Mouse (Mus musculus) kidney, embryonic 16.5 days (tissue): ENCODE measurements around the gene Prdm16. TPM values are rescaled to one million over a fixed set of nuclear protein-coding genes. Genes with fewer than 3 reads are reported as not detected.

ENCODE experiments used
- ATAC-seq: fragments of 200-750 bp; cut with Nextera tagmentation; 2 replicates; pipeline ENCODE4 v1.8.0; 2017; ENCODE audit warnings: moderate TSS enrichment; ENCODE audit not compliant: low FRiP score, low TSS enrichment
- H3K27ac ChIP-seq: fragments of 300-500 bp; sonication (generic); 2 replicates; pipeline ENCODE4 v1.5.1; 2014; ENCODE audit warnings: low read length
- H3K27me3 ChIP-seq: fragments of 300-500 bp; sonication (generic); 2 replicates; pipeline ENCODE4 v1.6.1; 2014; ENCODE audit warnings: low read length, control low read depth, mixed read lengths; ENCODE audit not compliant: insufficient read depth
- H3K36me3 ChIP-seq: fragments of 300-500 bp; sonication (generic); 2 replicates; pipeline ENCODE4 v1.6.1; 2014; ENCODE audit warnings: low read length, control low read depth, mixed read lengths; ENCODE audit not compliant: insufficient read depth
- H3K4me1 ChIP-seq: fragments of 300-500 bp; sonication (generic); 2 replicates; pipeline ENCODE4 v1.6.1; 2014; ENCODE audit warnings: low read length, control low read depth, mixed read lengths; ENCODE audit not compliant: insufficient read depth
- H3K4me2 ChIP-seq: fragments of 300-500 bp; sonication (generic); replicated peaks from 2 replicates; pipeline ENCODE4 v1.6.1; 2014; ENCODE audit warnings: low read depth, low read length
- H3K4me3 ChIP-seq: fragments of 300-500 bp; sonication (generic); 2 replicates; pipeline ENCODE4 v1.5.1; 2014; ENCODE audit warnings: mild to moderate bottlenecking, low read length
- H3K9ac ChIP-seq: fragments of 300-500 bp; sonication (generic); replicated peaks from 2 replicates; pipeline ENCODE4 v1.6.1; 2014; ENCODE audit warnings: low read length
- H3K9me3 ChIP-seq: fragments of 300-500 bp; sonication (generic); 2 replicates; pipeline ENCODE4 v1.6.1; 2016; ENCODE audit warnings: low read length, control low read depth
- WGBS: fragments of 180-500 bp; shearing (Covaris S2); extraction: QIAGEN DNeasy Blood & Tissue Kit; methylation state at CpG from one replicate; pipeline ENCODE4 v1.1.7; 2014; 5-methylcytosine and 5-hydroxymethylcytosine counted together
- polyA plus RNA-seq: library from polyadenylated mRNA; unstranded; fragments of >200 nt; fragmentation: Nextera tagmentation; extraction: Ambion mirVana; gene quantifications from 2 replicates; pipeline ENCODE4 v1.2.1, GENCODE M21; 2015

Prdm16 gene
- polyA plus RNA-seq, 1 experiment from 2014 or later = 22.3 TPM

DNA sequence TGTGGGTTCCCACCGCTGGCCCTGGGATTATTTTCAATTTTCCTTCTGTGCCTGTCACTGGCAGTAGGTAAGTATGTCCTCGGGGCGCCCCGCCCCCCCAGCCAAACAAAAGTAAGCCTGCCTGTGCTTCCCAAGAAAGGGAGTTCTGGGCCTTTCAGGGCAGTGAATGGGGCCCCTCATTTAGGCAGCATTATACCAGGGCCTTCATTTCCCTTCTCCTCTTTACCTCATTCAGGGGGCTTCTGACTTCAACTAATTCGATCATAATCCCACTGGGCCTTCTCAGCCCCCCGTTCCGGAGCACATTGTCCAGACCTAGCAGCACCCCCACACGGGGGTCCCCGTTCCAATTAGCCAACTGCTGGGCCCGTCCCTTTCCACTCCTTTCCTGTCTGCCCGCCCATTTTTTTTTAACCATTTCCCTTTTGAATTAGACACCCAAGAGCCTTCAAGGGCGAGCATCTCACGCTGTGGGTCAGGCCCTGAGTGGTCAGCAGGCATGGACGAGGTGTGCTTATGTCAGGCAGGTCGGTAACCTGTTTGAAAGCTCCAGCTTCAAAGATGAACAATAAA is 124.1 kb downstream of the Prdm16 start:
- no peak for ATAC-seq
- 57% methylated on average over 15 of the region's 15 CpGs for WGBS
- no peak overlapping the region for H3K27ac ChIP-seq

DNA sequence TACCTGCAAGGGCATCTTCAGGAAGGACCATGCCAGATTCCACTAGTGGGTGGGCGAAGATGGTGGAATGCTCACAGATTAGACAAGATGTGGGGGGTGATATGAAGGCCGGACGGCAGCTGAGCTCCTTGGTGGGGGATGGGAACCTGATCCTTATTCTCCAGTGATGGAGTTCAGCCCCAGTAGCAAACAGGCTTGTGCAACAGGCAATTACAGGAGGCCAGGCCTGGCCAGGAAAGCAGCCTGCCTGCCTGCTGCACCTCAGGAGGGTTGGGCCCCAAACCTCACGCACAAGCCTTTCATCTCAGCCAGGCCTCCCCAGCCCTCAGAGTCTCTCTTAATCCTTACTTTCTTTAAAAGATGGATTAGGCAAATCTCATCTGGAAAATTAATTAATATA is 124.9 kb downstream of the Prdm16 start:
- no peaks in the 10 kb centered on the region for H3K9me3 ChIP-seq
- no peak for ATAC-seq
- peaks cover 40% of the 10 kb centered on the region for H3K27me3 ChIP-seq
- H3K36me3 ChIP-seq = no peaks in the 10 kb centered on the region
- H3K9ac ChIP-seq = no peak overlapping the region
- H3K4me2 ChIP-seq = no peak overlapping the region
- H3K27ac ChIP-seq = no peak overlapping the region
- H3K4me3 ChIP-seq = no peak overlapping the region
- WGBS = 54% methylated on average over 4 of the region's 4 CpGs
- H3K4me1 ChIP-seq = peaks cover 13% of the 10 kb centered on the region

More for the DNA sequence above, 124.1 kb downstream of the Prdm16 start:
- Histone ChIP-seq H3K4me2 (no peak overlapping the region), H3K9ac (no peak overlapping the region), H3K9me3 (no peaks in the 10 kb centered on the region), H3K4me3 (no peak overlapping the region), H3K4me1 (peaks cover 9% of the 10 kb centered on the region), H3K36me3 (no peaks in the 10 kb centered on the region), H3K27me3 (peaks cover 33% of the 10 kb centered on the region)

DNA sequence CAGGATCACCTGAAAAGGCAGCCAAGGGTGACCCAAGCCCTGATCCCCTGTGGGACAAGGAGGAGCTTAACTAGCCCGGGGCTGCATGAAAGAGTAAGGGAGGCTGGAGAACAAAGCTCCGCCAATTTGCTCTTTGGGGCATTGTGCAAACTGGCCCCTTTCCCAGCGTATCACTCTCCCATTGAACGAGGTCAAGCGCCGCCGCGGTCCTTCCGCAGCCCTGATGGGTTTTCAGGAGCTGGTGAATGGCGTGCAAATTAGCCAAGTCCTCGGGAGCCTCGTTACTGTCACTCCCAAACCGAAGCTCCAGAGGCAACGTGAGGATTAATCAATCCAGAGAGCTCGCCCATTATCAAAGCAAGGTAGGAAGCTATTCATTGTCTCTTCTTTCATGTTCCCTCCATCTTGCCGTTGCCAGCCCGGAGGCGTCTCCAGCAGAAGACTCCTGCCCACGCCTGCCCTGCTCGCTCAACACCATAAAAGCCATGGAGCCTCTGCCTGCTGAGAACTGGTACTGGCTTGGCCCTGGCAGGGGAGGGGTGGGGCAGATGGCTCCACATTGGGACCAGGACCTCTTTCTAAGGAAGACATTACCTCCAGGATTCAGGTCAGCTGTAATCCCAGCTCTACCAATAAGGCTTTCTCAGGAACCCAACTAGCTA is 129.8 kb downstream of the Prdm16 start:
- Histone ChIP-seq H3K4me1 (peaks cover 30% of the 10 kb centered on the region), H3K9ac (no peak overlapping the region), H3K9me3 (no peaks in the 10 kb centered on the region), H3K4me3 (no peak overlapping the region), H3K36me3 (no peaks in the 10 kb centered on the region), H3K27me3 (peaks cover 72% of the 10 kb centered on the region), H3K4me2 (peak overlapping the region; percentile 11; the same call in 1 of the 2 replicates), H3K27ac (0 out of 2 replicates have a peak overlapping the region, but pooled peaks have one; percentile 7)
- 10% methylated on average over 20 of the region's 20 CpGs for WGBS
- ATAC-seq = no peak

DNA sequence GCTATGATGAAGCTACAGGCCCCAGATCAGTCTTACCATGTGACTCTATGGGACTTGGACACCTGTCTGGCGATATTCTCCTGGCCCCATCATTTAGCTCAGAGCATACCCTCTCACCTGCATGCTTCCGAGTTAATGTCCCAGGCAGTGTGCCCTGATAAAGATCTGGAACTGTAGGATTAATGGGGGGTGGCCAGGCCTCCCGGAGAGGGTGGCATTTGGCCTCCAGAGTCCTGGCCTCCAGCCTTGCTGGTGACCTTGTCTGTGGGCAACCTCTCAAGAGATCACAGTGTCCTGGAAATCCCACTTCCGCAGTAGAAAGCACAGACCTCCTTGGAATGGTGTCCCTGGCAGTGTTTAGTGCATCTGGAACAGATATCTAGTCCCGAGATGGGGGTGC is 131.4 kb downstream of the Prdm16 start:
- no peaks in the 10 kb centered on the region for H3K9me3 ChIP-seq
- ATAC-seq = 0 out of 2 replicates have a peak, but pooled peaks have one; percentile 42
- peaks cover 44% of the 10 kb centered on the region for H3K4me1 ChIP-seq
- 61% methylated on average over 5 of the region's 5 CpGs for WGBS
- no peak overlapping the region for H3K4me3 ChIP-seq
- no peak overlapping the region for H3K9ac ChIP-seq
- H3K27me3 ChIP-seq = peaks cover 75% of the 10 kb centered on the region
- peak overlapping the region; percentile 3; the same call in 1 of the 2 replicates for H3K27ac ChIP-seq
- no peak overlapping the region for H3K4me2 ChIP-seq
- H3K36me3 ChIP-seq = no peaks in the 10 kb centered on the region

DNA sequence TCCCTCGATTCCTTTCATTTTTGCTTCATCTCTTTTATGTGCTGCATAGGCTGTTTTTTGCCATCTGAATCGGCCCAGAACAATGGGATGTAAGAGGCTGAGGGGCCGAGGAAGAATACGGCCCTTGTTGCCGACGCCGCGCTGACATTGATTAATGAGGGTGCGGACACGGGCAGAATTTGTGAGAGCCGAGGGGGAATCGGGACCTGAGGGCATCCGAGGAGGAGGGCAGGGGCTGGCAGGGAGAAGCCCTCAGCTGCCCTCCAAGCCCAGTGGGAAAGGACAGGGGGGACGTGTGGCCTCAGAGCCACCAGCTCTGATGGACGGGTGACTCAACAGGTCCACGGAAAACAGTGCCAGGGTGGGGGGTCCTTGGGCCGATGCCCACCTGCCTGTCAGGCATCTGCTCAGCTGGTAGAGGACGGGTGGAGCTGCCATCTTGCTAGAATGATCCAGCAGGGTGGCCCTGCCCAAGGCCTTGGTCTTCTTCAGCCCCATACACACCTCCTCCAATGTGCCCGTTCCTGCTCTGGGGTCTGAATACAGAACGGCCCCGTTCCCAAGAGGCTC is 133.3 kb downstream of the Prdm16 start:
- no peak overlapping the region for H3K9ac ChIP-seq
- H3K4me3 ChIP-seq = no peak overlapping the region
- no peak overlapping the region for H3K4me2 ChIP-seq
- ATAC-seq = no peak
- H3K36me3 ChIP-seq = no peaks in the 10 kb centered on the region
- H3K4me1 ChIP-seq = peaks cover 58% of the 10 kb centered on the region
- peaks cover 65% of the 10 kb centered on the region for H3K27me3 ChIP-seq
- no peaks in the 10 kb centered on the region for H3K9me3 ChIP-seq
- 40% methylated on average over 21 of the region's 21 CpGs for WGBS
- no peak overlapping the region for H3K27ac ChIP-seq

DNA sequence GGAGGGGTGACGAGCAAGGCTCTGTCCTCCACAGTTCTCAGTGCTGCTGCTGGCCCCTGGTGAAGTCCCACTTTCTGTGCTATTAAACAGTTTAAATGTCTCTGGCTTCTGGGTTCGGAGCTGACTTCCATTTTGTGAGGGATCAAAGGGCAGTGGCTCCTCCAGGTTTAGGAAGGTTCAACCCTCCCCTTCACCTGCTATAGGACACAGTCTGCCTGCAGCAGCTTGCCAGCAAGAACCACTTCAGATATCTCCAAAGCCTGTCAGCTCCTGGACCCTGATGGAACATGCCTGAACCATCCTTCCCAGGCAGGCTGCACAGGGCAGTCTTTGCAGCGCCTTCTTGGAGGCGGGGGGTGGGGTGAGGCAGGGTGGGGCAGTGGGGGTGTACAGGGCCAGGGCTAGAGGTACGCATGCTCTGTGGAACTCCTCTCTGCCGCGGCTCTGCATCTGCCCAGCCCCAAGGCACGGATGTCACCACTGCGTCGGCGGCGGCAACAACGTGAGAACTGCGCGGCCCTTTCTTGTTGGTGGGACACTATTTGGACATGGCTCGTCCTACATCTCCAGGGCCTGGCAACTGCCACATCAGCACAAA is 134.2 kb downstream of the Prdm16 start:
- H3K36me3 ChIP-seq = no peaks in the 10 kb centered on the region
- H3K9me3 ChIP-seq = no peaks in the 10 kb centered on the region
- peaks cover 65% of the 10 kb centered on the region for H3K27me3 ChIP-seq
- no peak for ATAC-seq
- H3K9ac ChIP-seq = no peak overlapping the region
- H3K27ac ChIP-seq = no peak overlapping the region
- H3K4me3 ChIP-seq = no peak overlapping the region
- peaks cover 63% of the 10 kb centered on the region for H3K4me1 ChIP-seq
- 72% methylated on average over 16 of the region's 16 CpGs for WGBS
- no peak overlapping the region for H3K4me2 ChIP-seq

DNA sequence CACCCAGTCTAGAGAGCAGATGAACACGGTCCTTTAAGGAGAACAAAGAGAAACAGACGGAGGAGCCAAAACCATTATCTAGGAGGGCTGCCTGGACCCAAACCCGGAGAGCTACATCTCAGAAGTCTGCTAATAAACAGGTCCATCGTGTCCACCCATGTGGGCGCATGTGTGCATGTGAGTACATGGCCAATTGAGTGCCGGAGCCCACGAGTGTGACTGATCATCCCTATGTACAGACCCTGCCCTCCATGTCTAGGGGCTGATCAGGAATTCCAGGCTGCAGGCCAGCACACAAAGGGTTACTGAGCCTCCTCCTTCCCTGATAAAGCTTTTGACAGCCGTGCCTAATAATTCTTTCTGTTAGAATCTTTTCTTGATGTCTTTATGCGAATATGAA is 136.0 kb downstream of the Prdm16 start:
- Histone ChIP-seq H3K27ac (peak overlapping the region; percentile 73), H3K9ac (no peak overlapping the region), H3K27me3 (peaks cover 54% of the 10 kb centered on the region), H3K4me2 (no peak overlapping the region), H3K9me3 (no peaks in the 10 kb centered on the region), H3K36me3 (no peaks in the 10 kb centered on the region), H3K4me1 (peaks cover 65% of the 10 kb centered on the region), H3K4me3 (no peak overlapping the region)
- no peak for ATAC-seq
- WGBS = 72% methylated on average over 9 of the region's 9 CpGs

DNA sequence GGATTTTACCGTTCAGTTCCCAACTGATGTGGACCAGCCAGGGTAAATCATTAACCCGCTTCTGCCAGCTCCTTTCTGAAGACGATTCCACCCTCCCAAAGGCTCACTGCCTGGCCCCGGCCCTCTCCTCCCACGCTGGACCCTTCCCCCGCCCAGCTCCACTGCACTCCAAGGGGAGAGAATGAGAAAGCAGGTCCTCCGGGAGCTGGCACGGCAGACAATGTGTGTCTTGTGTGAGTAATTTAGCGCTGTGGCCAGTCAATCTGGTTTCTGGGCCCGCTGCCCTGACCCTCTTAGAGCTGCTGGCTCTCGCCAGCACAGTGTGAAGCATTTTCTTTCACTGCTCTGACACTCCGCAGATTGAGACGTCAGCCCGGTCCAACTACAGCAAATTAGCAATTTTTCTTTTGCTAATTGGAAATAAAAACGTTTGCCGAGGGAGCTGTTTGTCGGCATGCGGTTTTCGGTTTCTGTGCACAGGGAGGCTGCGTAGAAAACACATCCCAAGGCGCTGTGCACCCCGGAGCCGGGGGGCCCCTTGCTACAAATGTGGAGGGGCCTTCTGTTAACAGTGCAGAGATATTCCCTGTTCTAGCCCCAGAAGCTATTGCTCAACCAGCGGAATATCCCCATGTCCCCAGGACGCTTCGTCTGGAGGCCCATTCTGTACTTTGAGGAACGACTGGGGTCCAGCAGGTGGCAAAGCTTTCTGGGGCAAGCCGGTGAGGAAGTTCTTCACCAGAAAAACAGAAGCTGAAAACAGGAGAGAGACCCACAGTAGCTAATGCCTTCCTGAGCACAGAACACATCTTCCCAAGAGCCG is 136.8 kb downstream of the Prdm16 start:
- Histone ChIP-seq H3K36me3 (no peaks in the 10 kb centered on the region), H3K9me3 (no peaks in the 10 kb centered on the region), H3K27me3 (peaks cover 53% of the 10 kb centered on the region), H3K4me2 (peak overlapping the region; percentile 21), H3K4me1 (peaks cover 65% of the 10 kb centered on the region), H3K27ac (peak overlapping the region; percentile 73), H3K4me3 (no peak overlapping the region), H3K9ac (peak overlapping the region; percentile 6; the same call in 1 of the 2 replicates)
- peak; percentile 85 for ATAC-seq
- WGBS = 30% methylated on average over 29 of the region's 29 CpGs

DNA sequence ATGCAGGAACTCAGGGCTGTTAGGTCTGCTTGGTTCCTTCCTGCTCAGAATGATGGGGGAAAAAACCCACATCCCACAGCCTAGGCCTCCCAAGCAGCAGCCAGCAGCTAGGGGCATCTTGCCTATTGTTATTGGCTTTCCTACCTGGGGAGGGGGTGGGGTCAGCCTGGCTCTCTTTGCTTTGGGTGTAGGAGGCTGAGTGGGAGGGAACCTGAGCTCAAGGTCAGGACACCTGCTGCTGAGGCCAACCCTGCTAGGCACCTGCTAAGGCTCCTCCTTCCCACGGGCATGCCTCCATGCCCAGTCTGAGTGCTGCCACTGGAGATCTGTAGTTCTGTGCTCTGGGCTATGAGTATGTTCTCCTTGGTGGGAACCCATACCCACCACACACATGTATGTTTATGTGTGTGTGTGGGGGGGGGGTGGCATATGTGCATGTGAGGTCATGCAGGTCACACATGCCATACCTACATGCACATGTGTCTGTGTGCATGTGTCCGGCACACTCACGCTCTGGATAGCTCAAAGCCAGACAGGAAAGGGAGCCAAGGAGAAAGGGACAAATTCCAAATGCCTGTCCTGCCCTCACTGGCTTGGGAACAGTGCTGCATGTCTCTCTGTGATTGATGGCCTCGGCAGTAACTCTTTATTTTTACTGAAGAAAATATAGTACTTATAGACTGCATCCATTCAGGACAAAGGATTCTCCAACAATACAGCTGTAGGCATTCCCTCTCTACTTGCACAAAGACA is 139.1 kb downstream of the Prdm16 start:
- Histone ChIP-seq H3K9me3 (no peaks in the 10 kb centered on the region), H3K4me1 (peaks cover 72% of the 10 kb centered on the region), H3K4me3 (no peak overlapping the region), H3K36me3 (no peaks in the 10 kb centered on the region), H3K9ac (no peak overlapping the region), H3K27me3 (peaks cover 54% of the 10 kb centered on the region), H3K4me2 (no peak overlapping the region), H3K27ac (peak overlapping the region; percentile 69)
- ATAC-seq = no peak
- WGBS = 78% methylated on average over 4 of the region's 4 CpGs
